Mouse (Mus musculus) layer of hippocampus, postnatal 14 days (tissue): Measurements from ENCODE around the gene Sdr16c6. TPM values are rescaled to one million over a fixed set of nuclear protein-coding genes. Genes with fewer than 3 reads are reported as not detected.

Source experiments
- DNase-seq, 2 experiments: peaks; one replicate each; pipeline ENCODE4 v3.0.0; 2021 to 2022; ENCODE audit warnings: low spot score in 2 of 2, mixed read lengths in 1 of 2
- long read RNA-seq, 2 experiments: library from polyadenylated mRNA; stranded (forward); transcript quantifications; one replicate each; pipeline ENCODE4 v2.0.0; 2021
- total RNA-seq, 2 experiments: library from RNA; stranded (reverse); gene quantifications; 2 replicates each; pipeline ENCODE4 v1.2.3; 2021

Sdr16c6 gene
- not detected for total RNA-seq
- long read RNA-seq, experiment 1: 0 reads
- long read RNA-seq, experiment 2: 0 reads

- no peak for DNase-seq
Observed at GRCm38 (mm10) chr4:4077372-4077771, at the start of gene Sdr16c6. Gene Sdr16c6 (minus strand): TSS chr4:4077522.

GRCm38 (mm10) chr4:4080180-4080579, 2.9 kb upstream of the Sdr16c6 start:
- no peak for DNase-seq

- DNase-seq: no peak
Observed at GRCm38 (mm10) chr4:4079132-4079531, 1.8 kb upstream of the Sdr16c6 start.

DNA sequence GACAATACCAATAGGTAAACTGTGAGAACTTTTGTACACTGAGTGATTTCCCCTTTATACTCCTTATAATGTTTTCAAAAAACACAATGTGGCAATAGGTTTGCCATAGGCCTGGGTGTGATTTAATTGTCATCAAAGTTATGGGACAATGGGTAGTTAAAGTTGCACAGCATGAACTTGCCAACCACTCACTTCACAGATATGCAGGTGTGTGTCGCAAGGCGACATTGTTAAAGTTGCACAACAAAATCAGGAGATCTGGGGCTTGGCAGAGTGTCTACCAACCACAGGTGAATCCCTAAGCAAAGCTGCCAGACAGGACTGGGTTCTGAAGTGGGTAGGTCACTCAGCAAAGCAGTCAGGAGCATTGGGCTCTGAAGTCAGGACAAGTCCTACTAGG, 1.3 kb downstream of the Sdr16c6 start:
- DNase-seq: no peak

Other genes with a start within 250 kb of the Sdr16c6 start
- 100 to 1,000 TPM; 135 to 198 TPM for gene Gm11808, start 103.9 kb downstream of the Sdr16c6 start, total RNA-seq